Mouse (Mus musculus) layer of hippocampus, adult 9-11 months (tissue): ENCODE measurements around the gene St3gal6.

ENCODE experiments used
- DNase-seq: peaks from one replicate; pipeline ENCODE4 v3.0.0; 2022

Gene St3gal6

DNA sequence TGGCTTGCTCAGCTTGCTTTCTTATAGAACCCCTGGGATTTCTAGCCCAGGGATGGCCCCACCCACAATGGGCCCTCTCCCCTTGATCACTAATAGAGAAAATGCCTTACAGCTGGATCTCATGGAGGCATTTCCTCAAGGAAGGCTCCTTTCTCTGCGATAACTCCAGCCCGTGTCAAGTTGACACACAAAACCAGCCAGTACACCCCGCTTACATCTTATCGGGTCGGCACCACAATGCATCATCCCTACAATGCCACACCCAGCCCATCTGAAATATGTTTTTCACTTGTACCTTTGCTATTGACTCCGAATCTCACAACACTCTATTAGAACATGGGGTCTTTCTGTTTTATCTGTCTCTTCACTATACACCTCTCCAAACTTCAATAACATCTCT, 3.6 kb downstream of the St3gal6 start:
- no peak for DNase-seq

- no peak for DNase-seq
Measured at GRCm38 (mm10) chr16:58519650-58520073, 4.4 kb downstream of the St3gal6 start.

- no peak for DNase-seq
Measured at GRCm38 (mm10) chr16:58516960-58517798, 6.9 kb downstream of the St3gal6 start.

GRCm38 (mm10) chr16:58516161-58516560, 7.9 kb downstream of the St3gal6 start:
- DNase-seq: no peak

DNA sequence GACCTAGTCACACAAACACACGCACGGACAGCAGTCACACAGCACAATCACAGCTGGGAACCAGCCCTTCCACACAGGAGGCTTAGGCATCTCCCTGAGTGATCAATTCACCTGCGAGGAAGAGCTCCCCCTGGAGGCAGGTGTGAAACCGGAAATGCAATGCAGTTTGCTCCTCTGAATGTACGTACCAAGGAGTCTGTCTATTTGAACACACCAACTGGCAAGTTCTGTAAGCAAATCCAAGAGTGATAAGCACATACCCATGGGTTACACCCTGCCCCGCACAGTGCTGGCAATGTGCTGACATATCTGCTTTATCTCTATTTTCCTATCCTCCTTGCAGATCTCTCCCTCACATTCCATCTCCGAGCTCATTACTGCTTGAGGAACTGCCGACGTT, 9.5 kb downstream of the St3gal6 start:
- no peak for DNase-seq

GRCm38 (mm10) chr16:58513755-58514154, 10.3 kb downstream of the St3gal6 start:
- no peak for DNase-seq

- no peak for DNase-seq
Measured at GRCm38 (mm10) chr16:58512887-58513286, 11.2 kb downstream of the St3gal6 start.

- DNase-seq: no peak
Measured at GRCm38 (mm10) chr16:58512181-58512761, 11.8 kb downstream of the St3gal6 start.

- DNase-seq: no peak
Measured at GRCm38 (mm10) chr16:58504945-58505344, 19.1 kb downstream of the St3gal6 start.

DNA sequence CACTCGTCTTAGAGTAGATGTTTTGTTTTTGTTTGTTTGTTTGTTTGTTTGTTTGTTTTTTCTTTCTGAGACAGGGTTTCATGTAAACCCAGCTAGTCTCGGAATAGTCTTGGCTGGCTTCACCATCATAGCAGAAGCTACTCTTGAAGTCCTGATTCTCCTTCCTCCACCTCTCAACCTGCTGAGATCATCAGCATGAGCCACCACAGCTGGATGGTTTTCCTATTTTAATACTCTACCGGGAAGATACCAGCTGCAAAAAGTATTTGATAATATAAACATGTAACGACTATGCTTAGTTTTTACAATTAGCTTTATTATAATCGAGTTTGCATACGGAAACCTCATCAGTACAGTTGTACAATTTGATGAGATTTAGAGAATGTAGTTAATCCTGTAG, 21.5 kb downstream of the St3gal6 start:
- no peak for DNase-seq

DNA sequence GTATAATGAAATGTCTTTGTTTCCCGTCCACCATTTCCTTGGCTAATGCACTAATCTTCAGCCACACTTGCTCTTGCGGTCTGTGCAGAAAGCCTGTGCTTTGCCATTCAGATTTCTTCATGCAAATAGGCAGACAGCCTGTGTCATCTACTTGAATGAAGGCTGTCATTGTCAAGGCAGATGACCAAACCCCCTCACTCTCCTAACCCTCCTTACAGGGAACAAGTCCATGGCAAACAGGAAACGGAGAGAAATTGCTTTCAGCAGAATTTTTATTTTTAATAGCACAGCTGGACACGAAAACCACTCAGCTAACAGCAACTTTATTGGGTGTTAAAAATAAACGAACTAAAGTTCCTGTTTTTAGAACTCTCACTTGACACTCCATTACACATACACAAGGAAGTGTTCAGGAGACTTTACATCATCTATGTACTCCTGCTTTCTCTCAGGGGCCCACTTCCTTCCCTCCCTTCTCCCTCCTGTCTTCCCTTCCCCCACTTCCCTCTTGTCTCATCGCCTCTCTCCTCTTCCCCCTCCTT, 22.2 kb downstream of the St3gal6 start:
- peak; percentile 69 for DNase-seq

- DNase-seq: no peak
Measured at GRCm38 (mm10) chr16:58499650-58500049, 24.4 kb downstream of the St3gal6 start.

GRCm38 (mm10) chr16:58499172-58499584, 24.9 kb downstream of the St3gal6 start:
- DNase-seq: no peak

GRCm38 (mm10) chr16:58497886-58498713, 25.9 kb downstream of the St3gal6 start:
- DNase-seq: no peak

DNA sequence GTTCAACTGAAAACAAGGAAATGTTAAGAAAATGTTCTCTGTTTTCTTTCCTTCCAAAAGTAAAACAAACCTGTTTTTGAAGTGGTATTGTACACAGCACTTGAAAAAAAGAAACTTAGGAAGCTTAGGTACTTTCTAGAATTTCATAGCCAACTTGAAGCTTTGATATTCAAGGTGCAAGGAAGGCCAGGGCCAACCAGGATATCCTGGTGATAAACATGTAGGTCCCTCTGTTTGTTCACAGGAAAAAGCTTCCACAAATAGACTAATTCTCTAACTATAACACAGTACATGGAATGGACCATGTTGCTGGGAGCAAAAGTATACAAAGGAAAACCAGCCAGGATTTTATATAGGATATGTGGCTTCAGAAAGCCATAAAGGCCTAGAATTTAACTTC, 27.3 kb downstream of the St3gal6 start:
- DNase-seq: no peak

DNA sequence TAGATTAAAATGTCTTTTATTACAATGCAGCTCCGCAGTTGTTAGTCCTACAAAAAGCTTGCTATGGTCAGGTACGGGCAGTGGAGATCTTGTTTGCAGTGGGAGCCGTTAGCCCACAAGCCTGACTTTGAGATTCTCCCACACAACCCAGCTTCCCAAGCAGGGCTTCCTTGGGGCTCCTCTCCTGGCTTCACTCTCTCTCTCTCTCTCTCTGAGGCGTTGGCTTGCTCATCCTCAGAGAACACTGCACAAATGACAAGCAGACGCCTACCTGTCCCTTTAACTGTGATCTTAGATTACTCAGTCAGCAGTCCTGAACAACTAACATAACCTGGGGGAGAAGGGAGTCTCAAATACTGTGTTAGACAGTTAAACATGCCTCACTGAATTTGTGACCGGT, 36.2 kb downstream of the St3gal6 start:
- DNase-seq: no peak

- no peak for DNase-seq
Measured at GRCm38 (mm10) chr16:58482296-58482695, 41.7 kb downstream of the St3gal6 start.

- DNase-seq: no peak
Measured at GRCm38 (mm10) chr16:58481906-58482270, 42.2 kb downstream of the St3gal6 start.

DNA sequence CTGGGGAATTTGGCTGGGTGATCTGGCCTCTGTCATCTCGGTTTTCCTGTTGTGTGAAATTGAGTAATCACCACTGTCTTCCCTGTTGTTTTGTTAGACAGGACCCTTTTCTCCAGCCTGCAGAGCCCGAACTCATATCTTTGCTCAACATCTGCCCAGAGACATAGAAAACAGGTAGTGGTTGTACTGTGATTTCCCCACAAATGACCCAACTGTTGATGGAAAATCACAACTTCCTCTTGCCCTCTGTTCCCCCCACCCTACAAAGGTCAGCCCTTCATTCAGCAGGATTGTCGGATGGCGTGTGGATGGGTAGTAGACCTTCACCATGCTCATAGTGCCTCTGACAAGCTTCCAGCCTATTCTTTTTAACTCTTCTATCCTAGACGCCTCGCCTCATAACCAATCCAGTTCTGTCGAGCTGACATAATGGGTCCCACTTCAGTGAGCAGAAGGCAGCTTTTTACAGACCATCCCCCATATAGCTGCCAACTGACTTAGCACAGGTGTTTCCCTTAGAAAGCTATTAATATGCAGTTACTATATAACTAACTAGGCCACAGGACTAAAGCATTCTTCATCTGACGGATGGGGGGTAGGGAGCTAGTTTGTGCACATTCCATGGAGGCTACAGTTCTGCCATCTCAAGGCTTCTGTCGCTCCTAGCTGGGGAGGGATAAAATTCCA, 42.7 kb downstream of the St3gal6 start:
- no peak for DNase-seq

- no peak for DNase-seq
Measured at GRCm38 (mm10) chr16:58479898-58480448, 44.1 kb downstream of the St3gal6 start.

DNA sequence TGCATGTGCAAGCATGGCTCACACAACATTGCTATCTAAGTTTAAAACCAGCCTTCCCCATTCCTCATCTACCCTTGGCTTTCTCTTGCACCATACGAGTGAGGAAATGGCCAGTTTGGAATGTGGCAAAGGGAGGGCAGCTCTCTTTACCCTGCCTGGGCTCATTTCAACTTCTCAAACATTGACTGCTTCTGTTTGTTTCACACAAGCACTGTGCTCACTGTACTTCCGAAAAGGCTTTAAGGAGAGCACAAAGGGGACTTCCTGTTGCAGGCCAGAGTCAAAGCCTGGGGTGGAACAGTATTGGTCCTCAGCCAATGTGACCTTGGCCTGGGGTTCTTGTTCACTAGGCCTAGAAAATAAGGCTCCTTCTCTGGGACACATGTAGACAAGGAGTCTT, 47.7 kb downstream of the St3gal6 start:
- DNase-seq: peak; percentile 52

GRCm38 (mm10) chr16:58475544-58476154, 48.4 kb downstream of the St3gal6 start:
- DNase-seq: no peak
